Mouse (Mus musculus): Measurements from ENCODE around the gene Pamr1. TPM values are rescaled to one million over a fixed set of nuclear protein-coding genes. Genes with fewer than 3 reads are reported as not detected.

The Pamr1 gene
- polyA plus RNA-seq, 1 experiment, result 7.6 TPM

GRCm38 (mm10) chr2:102661052-102661451, 111.2 kb downstream of the Pamr1 start:
- DNase-seq (ENCODE audit: low read depth), result no peak

- no peak for DNase-seq (ENCODE audit: low read depth)
These were observed 113.1 kb downstream of the Pamr1 start for GRCm38 (mm10) chr2:102662911-102663310.

GRCm38 (mm10) chr2:102663339-102663738, 113.5 kb downstream of the Pamr1 start:
- no peak for DNase-seq (ENCODE audit: low read depth)

GRCm38 (mm10) chr2:102663865-102664264, 114.1 kb downstream of the Pamr1 start:
- DNase-seq (ENCODE audit: low read depth), result no peak

- no peak for DNase-seq (ENCODE audit: low read depth)
These were observed 118.2 kb downstream of the Pamr1 start for GRCm38 (mm10) chr2:102667981-102668380.

- no peak for DNase-seq (ENCODE audit: low read depth)
These were observed 119.8 kb downstream of the Pamr1 start for GRCm38 (mm10) chr2:102669580-102669979.

GRCm38 (mm10) chr2:102674582-102674981, 124.8 kb downstream of the Pamr1 start:
- no peak for DNase-seq (ENCODE audit: low read depth)

GRCm38 (mm10) chr2:102675275-102675674, 125.5 kb downstream of the Pamr1 start:
- no peak for DNase-seq (ENCODE audit: low read depth)

GRCm38 (mm10) chr2:102676716-102677312, 127.0 kb downstream of the Pamr1 start:
- DNase-seq (ENCODE audit: low read depth), result no peak

GRCm38 (mm10) chr2:102677400-102677799, 127.6 kb downstream of the Pamr1 start:
- DNase-seq (ENCODE audit: low read depth), result no peak

- no peak for DNase-seq (ENCODE audit: low read depth)
These were observed 131.5 kb downstream of the Pamr1 start for GRCm38 (mm10) chr2:102681351-102681750.

- no peak for DNase-seq (ENCODE audit: low read depth)
These were observed 132.4 kb downstream of the Pamr1 start for GRCm38 (mm10) chr2:102682168-102682567.

- DNase-seq (ENCODE audit: low read depth), result no peak
These were observed 135.7 kb downstream of the Pamr1 start for GRCm38 (mm10) chr2:102685371-102686107.

GRCm38 (mm10) chr2:102686108-102686450, 136.3 kb downstream of the Pamr1 start:
- DNase-seq (ENCODE audit: low read depth), result no peak

Other genes with a start within 250 kb of the Pamr1 start
- gene Trim44, start 142.2 kb upstream of the Pamr1 start, polyA plus RNA-seq (2012; rRNA removed), result 37.7 and 41.1 TPM in 2 replicates
- gene Fjx1, start 97.5 kb upstream of the Pamr1 start, polyA plus RNA-seq (2012; rRNA removed), result 6.1 and 8.5 TPM in 2 replicates
- 0.11 and 0.41 TPM in 2 replicates for gene Slc1a2, start 108.6 kb downstream of the Pamr1 start, polyA plus RNA-seq (2012; rRNA removed)